Mouse (Mus musculus): ENCODE data around the gene Nudt7.

The Nudt7 gene

GRCm38 (mm10) chr8:114142199-114142598 lies 8.8 kb downstream of the Nudt7 start:
- in situ Hi-C loops (cut with MboI, MseI): no loop called here

- in situ Hi-C loops (cut with MboI, MseI): no loop called here
Observed at GRCm38 (mm10) chr8:114143645-114144290, 10.4 kb downstream of the Nudt7 start.

GRCm38 (mm10) chr8:114153311-114154045 lies 20.1 kb downstream of the Nudt7 start:
- in situ Hi-C loops (cut with MboI, MseI): no loop called here

- in situ Hi-C loops (cut with MboI, MseI): no loop called here
Observed at GRCm38 (mm10) chr8:114158586-114158985, 25.2 kb downstream of the Nudt7 start.

- in situ Hi-C loops (cut with MboI, MseI): no loop called here
Observed at GRCm38 (mm10) chr8:114159666-114160065, 26.3 kb downstream of the Nudt7 start.

DNA sequence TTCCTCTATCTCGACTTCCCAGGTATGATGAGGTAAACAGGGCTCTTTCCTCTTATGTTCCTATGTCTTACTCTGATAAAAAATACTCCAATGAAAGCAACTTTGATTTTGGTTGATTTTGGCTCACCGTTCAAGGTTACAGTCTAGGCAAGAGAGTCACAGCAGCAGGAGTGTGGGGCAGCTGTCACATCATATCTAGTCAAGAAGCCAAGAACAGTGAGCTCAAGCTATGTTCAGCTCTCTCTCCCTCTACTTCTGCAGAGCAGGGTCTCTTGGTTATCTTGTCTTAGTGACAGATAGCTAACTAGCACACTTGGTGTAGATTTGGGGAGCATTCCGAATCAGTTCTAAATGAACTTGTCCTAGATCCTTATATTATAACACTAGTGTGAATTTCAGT lies 30.5 kb downstream of the Nudt7 start:
- in situ Hi-C loops (cut with MboI, MseI): no loop called here

- in situ Hi-C loops (cut with MboI, MseI): no loop called here
Observed at GRCm38 (mm10) chr8:114164444-114165096, 31.2 kb downstream of the Nudt7 start.

- in situ Hi-C loops (cut with MboI, MseI): no loop called here
Observed at GRCm38 (mm10) chr8:114165741-114166140, 32.4 kb downstream of the Nudt7 start.

GRCm38 (mm10) chr8:114176721-114177120 lies 43.4 kb downstream of the Nudt7 start:
- in situ Hi-C loops (cut with MboI, MseI): no loop called here

- in situ Hi-C loops (cut with MboI, MseI): no loop called here
Observed at GRCm38 (mm10) chr8:114193334-114193733, 60.0 kb downstream of the Nudt7 start.

DNA sequence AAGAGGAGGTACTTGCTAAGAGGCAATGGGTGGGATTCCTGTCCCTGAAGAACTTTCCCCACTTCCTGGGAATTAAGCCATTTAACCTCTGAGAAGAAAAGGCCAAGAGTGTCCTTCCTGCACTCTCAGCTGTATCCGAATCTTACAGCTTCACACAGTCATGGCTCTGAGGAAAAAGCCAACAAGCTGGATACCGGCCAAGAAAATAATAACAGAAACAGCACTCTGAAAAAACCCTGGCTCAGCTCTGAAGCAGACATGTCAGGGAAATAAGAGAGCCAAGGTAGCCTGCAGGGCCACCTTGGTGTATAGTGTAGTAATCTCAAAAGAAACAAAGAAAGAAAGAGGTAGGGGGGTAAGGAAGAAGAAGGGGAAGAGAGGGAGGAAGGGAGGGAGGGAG lies 65.6 kb downstream of the Nudt7 start:
- in situ Hi-C loops (cut with MboI, MseI): no loop called here
